In genomic region chr2:49830369-49830768, GRCm38 (mm10) we compare ENCODE assay signal across 17 mouse cellular contexts. TPM values are rescaled to one million over a fixed set of nuclear protein-coding genes. Genes with fewer than 3 reads are reported as not detected.
DNase-seq lines count a peak whose midpoint lies in the region; ATAC-seq and TF ChIP-seq lines count a peak whose summit lies in the region.
"Had no signal": no experiment of that assay in that cellular context is flagged by ENCODE, and none has a peak within 500 bp of the region (broad histone marks: within the 10 kb centered on the region; RNA-seq: fewer than 3 reads in every experiment).

No protein-coding gene starts in this region.

- H3K9ac ChIP-seq in forebrain, embryonic 15.5 days (replicated peaks), result no peak overlapping the region
- H3K9ac ChIP-seq in forebrain, embryonic 13.5 days, result no peak overlapping the region
- no peak overlapping the region for H3K9ac ChIP-seq in forebrain, postnatal 0 days
- H3K9ac ChIP-seq in forebrain, embryonic 12.5 days, result no peak overlapping the region
- H3K9ac ChIP-seq in midbrain, embryonic 11.5 days (ENCODE audit: low read length), result no peak overlapping the region
- no peak overlapping the region for H3K9ac ChIP-seq in midbrain, embryonic 16.5 days (ENCODE audit: low read depth, low read length)
- H3K9ac ChIP-seq: embryonic facial prominence, embryonic 12.5 days had no signal

- no peaks in the 10 kb centered on the region for H3K27me3 ChIP-seq in forebrain, embryonic 15.5 days
- H3K27me3 ChIP-seq in forebrain, embryonic 13.5 days, result no peaks in the 10 kb centered on the region
- H3K27me3 ChIP-seq in forebrain, postnatal 0 days (ENCODE audit: insufficient read depth, low read length), result no peaks in the 10 kb centered on the region
- 0 out of 2 replicates have a peak, but pooled peaks cover 4% of the 10 kb centered on the region for H3K27me3 ChIP-seq in forebrain, embryonic 12.5 days
- H3K27me3 ChIP-seq in midbrain, embryonic 11.5 days (ENCODE audit: control insufficient read depth, insufficient read depth, low read length), result no peaks in the 10 kb centered on the region
- no peaks in the 10 kb centered on the region for H3K27me3 ChIP-seq in midbrain, embryonic 16.5 days (ENCODE audit: control insufficient read depth, insufficient read depth, low read depth, low read length)
- H3K27me3 ChIP-seq: embryonic facial prominence, embryonic 12.5 days had no signal

- no peaks in the 10 kb centered on the region for H3K4me1 ChIP-seq in forebrain, embryonic 15.5 days
- no peaks in the 10 kb centered on the region for H3K4me1 ChIP-seq in forebrain, embryonic 13.5 days
- no peaks in the 10 kb centered on the region for H3K4me1 ChIP-seq in forebrain, postnatal 0 days (ENCODE audit: insufficient read depth)
- H3K4me1 ChIP-seq in forebrain, embryonic 12.5 days, result no peaks in the 10 kb centered on the region
- H3K4me1 ChIP-seq in midbrain, embryonic 11.5 days (ENCODE audit: control insufficient read depth, insufficient read depth, low read length), result no peaks in the 10 kb centered on the region
- H3K4me1 ChIP-seq in midbrain, embryonic 16.5 days (ENCODE audit: control insufficient read depth, insufficient read depth, low read length), result no peaks in the 10 kb centered on the region
- no peaks in the 10 kb centered on the region; the same call in 1 of the 2 replicates for H3K4me1 ChIP-seq in lung, adult 2 months (ENCODE audit: control insufficient read depth, insufficient read depth, low read length)
- H3K4me1 ChIP-seq: embryonic facial prominence, embryonic 12.5 days had no signal

- H3K4me3 ChIP-seq in forebrain, embryonic 15.5 days, result no peak overlapping the region
- H3K4me3 ChIP-seq in forebrain, embryonic 13.5 days, result no peak overlapping the region
- no peak overlapping the region for H3K4me3 ChIP-seq in forebrain, postnatal 0 days (ENCODE audit: low read depth, low read length)
- no peak overlapping the region for H3K4me3 ChIP-seq in forebrain, embryonic 12.5 days (replicated peaks)
- H3K4me3 ChIP-seq in midbrain, embryonic 11.5 days (ENCODE audit: low read depth, low read length), result no peak overlapping the region
- no peak overlapping the region for H3K4me3 ChIP-seq in midbrain, embryonic 16.5 days (ENCODE audit: low read depth, low read length)
- H3K4me3 ChIP-seq in lung, adult 2 months (replicated peaks; ENCODE audit: extremely low read depth, low read depth, low read length), result no peak overlapping the region
- H3K4me3 ChIP-seq: embryonic facial prominence, embryonic 10.5 days; embryonic facial prominence, embryonic 12.5 days had no signal

- no peak overlapping the region for H3K4me2 ChIP-seq in forebrain, embryonic 15.5 days (replicated peaks)
- H3K4me2 ChIP-seq in forebrain, embryonic 13.5 days, result no peak overlapping the region
- H3K4me2 ChIP-seq in forebrain, postnatal 0 days (ENCODE audit: low read depth), result no peak overlapping the region
- no peak overlapping the region for H3K4me2 ChIP-seq in forebrain, embryonic 12.5 days
- no peak overlapping the region for H3K4me2 ChIP-seq in midbrain, embryonic 11.5 days
- H3K4me2 ChIP-seq in midbrain, embryonic 16.5 days (ENCODE audit: low read length), result no peak overlapping the region
- H3K4me2 ChIP-seq: embryonic facial prominence, embryonic 12.5 days had no signal

- H3K9me3 ChIP-seq in forebrain, embryonic 15.5 days, result no peaks in the 10 kb centered on the region
- H3K9me3 ChIP-seq in forebrain, embryonic 13.5 days (replicated peaks), result no peaks in the 10 kb centered on the region
- H3K9me3 ChIP-seq in forebrain, postnatal 0 days (ENCODE audit: low read length), result no peaks in the 10 kb centered on the region
- H3K9me3 ChIP-seq in forebrain, embryonic 12.5 days, result no peaks in the 10 kb centered on the region
- no peaks in the 10 kb centered on the region for H3K9me3 ChIP-seq in midbrain, embryonic 11.5 days (ENCODE audit: control insufficient read depth, low read length)
- H3K9me3 ChIP-seq in midbrain, embryonic 16.5 days (replicated peaks; ENCODE audit: control insufficient read depth, low read length, poor library complexity, severe bottlenecking), result no peaks in the 10 kb centered on the region
- H3K9me3 ChIP-seq: embryonic facial prominence, embryonic 10.5 days; embryonic facial prominence, embryonic 12.5 days had no signal

- TF ChIP-seq CTCF in forebrain, postnatal 0 days (IDR thresholded peaks at IDR 0.05; ENCODE audit: low read depth), result no peak
- no peak for TF ChIP-seq CTCF in lung, adult 2 months (IDR thresholded peaks at IDR 0.05; ENCODE audit: insufficient read depth, low read length)

- no peak for TF ChIP-seq POLR2A in lung, adult 2 months (IDR thresholded peaks at IDR 0.05; ENCODE audit: borderline replicate concordance, extremely low read depth, low read depth, low read length)

- no peak overlapping the region for H3K27ac ChIP-seq in forebrain, embryonic 15.5 days (replicated peaks)
- no peak overlapping the region for H3K27ac ChIP-seq in forebrain, embryonic 13.5 days
- H3K27ac ChIP-seq in forebrain, postnatal 0 days (ENCODE audit: low read depth, low read length), result no peak overlapping the region
- H3K27ac ChIP-seq in forebrain, embryonic 12.5 days, result no peak overlapping the region
- H3K27ac ChIP-seq in midbrain, embryonic 11.5 days (ENCODE audit: low read depth, low read length), result no peak overlapping the region
- no peak overlapping the region for H3K27ac ChIP-seq in midbrain, embryonic 16.5 days (ENCODE audit: low read length)
- H3K27ac ChIP-seq: embryonic facial prominence, embryonic 10.5 days; embryonic facial prominence, embryonic 12.5 days had no signal

- WGBS in forebrain, embryonic 15.5 days, result 77% methylated on average over 3 of the region's 3 CpGs
- WGBS in forebrain, embryonic 13.5 days, result 94% methylated on average over 3 of the region's 3 CpGs
- 60% methylated on average over 3 of the region's 3 CpGs for WGBS in forebrain, postnatal 0 days
- WGBS in forebrain, embryonic 12.5 days, result 93% methylated on average over 3 of the region's 3 CpGs
- WGBS in midbrain, embryonic 11.5 days, result 91% methylated on average over 3 of the region's 3 CpGs
- 96% methylated on average over 3 of the region's 3 CpGs for WGBS in midbrain, embryonic 16.5 days
- 87% methylated on average over 3 of the region's 3 CpGs for WGBS in lung, adult 2 months

- ATAC-seq in forebrain, embryonic 15.5 days (replicated peaks), result 0 out of 2 replicates have a peak, but pooled peaks have one; percentile 51
- no peak for ATAC-seq in forebrain, embryonic 13.5 days
- peak; percentile 90 for ATAC-seq in forebrain, postnatal 0 days
- no peak for ATAC-seq in forebrain, embryonic 12.5 days (ENCODE audit: low FRiP score)
- ATAC-seq in midbrain, embryonic 11.5 days (ENCODE audit: low FRiP score), result no peak
- no peak for ATAC-seq in midbrain, embryonic 16.5 days

- DNase-seq in forebrain, postnatal 0 days, result peak; percentile 49
- peak; percentile 23 for DNase-seq in midbrain, embryonic 11.5 days (ENCODE audit: low spot score, missing footprints)
- no peak for DNase-seq in lung, adult 2 months
- DNase-seq: adrenal gland, adult 2 months; adrenal gland, postnatal 10 days; adrenal gland, postnatal 25 days; cerebellum, adult 11-12 months; cerebellum, adult 2 months; cerebellum, adult 9-10 months; cerebellum, postnatal 25 days had no signal

- H3K36me3 ChIP-seq in forebrain, embryonic 15.5 days, result no peaks in the 10 kb centered on the region
- H3K36me3 ChIP-seq in forebrain, embryonic 13.5 days (ENCODE audit: poor library complexity, severe bottlenecking), result no peaks in the 10 kb centered on the region
- H3K36me3 ChIP-seq in forebrain, postnatal 0 days (ENCODE audit: insufficient read depth), result no peaks in the 10 kb centered on the region
- no peaks in the 10 kb centered on the region for H3K36me3 ChIP-seq in forebrain, embryonic 12.5 days (replicated peaks)
- no peaks in the 10 kb centered on the region for H3K36me3 ChIP-seq in midbrain, embryonic 11.5 days (ENCODE audit: control insufficient read depth, insufficient read depth, low read length)
- H3K36me3 ChIP-seq in midbrain, embryonic 16.5 days (ENCODE audit: control insufficient read depth, insufficient read depth, low read length), result no peaks in the 10 kb centered on the region
- H3K36me3 ChIP-seq: embryonic facial prominence, embryonic 10.5 days; embryonic facial prominence, embryonic 12.5 days had no signal

RNA-seq across cellular contexts. Expression of gene Lypd6b, which starts 42.9 kb away (rescaled TPM):
- 10.7 and 11.3 TPM in 2 replicates for polyA plus RNA-seq in forebrain, embryonic 15.5 days (2015; fragmentation: Nextera tagmentation; extraction: Ambion mirVana)
- 3.0 and 3.1 TPM in 2 replicates for polyA plus RNA-seq in forebrain, embryonic 13.5 days (2015; fragmentation: Nextera tagmentation; extraction: Ambion mirVana)
- total RNA-seq in forebrain, postnatal 0 days (2014; rRNA removed), result 18.6 and 23.3 TPM in 2 replicates
- polyA plus RNA-seq in forebrain, postnatal 0 days (2015; fragmentation: Nextera tagmentation; extraction: Ambion mirVana), result 18.0 and 22.2 TPM in 2 replicates
- polyA plus RNA-seq in forebrain, embryonic 12.5 days (2016; fragmentation: Nextera tagmentation; extraction: Ambion mirVana), result 1.6 and 2.3 TPM in 2 replicates
- polyA plus RNA-seq in midbrain, embryonic 11.5 days (2014; fragmentation: Nextera tagmentation; extraction: Ambion mirVana), result 0.36 and 0.87 TPM in 2 replicates
- polyA plus RNA-seq in midbrain, embryonic 16.5 days (2015; fragmentation: Nextera tagmentation; extraction: Ambion mirVana), result 13.3 and 20.5 TPM in 2 replicates
- polyA plus RNA-seq in lung, adult 2 months (2012; rRNA removed), result 1.0 and 1.5 TPM in 2 replicates
- total RNA-seq: MEL had no signal

Comparison
In these comparisons a context has a peak if more than half of its experiments do, and no peak if none do; other contexts are left out.
1. ATAC-seq: peak in forebrain, embryonic 15.5 days (single experiment) and forebrain, postnatal 0 days (single experiment); none in forebrain, embryonic 13.5 days (single experiment), forebrain, embryonic 12.5 days (single experiment), midbrain, embryonic 11.5 days (single experiment) and midbrain, embryonic 16.5 days (single experiment).